Mouse (Mus musculus) kidney, adult 2 months (tissue): ENCODE results near the gene Mapk7.

Experiments used
- CTCF ChIP-seq: fragments of 200-500 bp; conservative IDR thresholded peaks from 2 replicates; pipeline ENCODE4 v1.5.1; 2011; ENCODE audit warnings: low read depth, mild to moderate bottlenecking, control low read depth, low read length, moderate library complexity, mixed read lengths; ENCODE audit not compliant: insufficient read depth, insufficient read length
- POLR2A ChIP-seq: fragments of 200-500 bp; IDR thresholded peaks from one replicate; pipeline ENCODE4 v1.6.1; 2011; ENCODE audit warnings: low read depth, low read length, control low read depth

- TF ChIP-seq CTCF (no peak), POLR2A (no peak)
Measured at GRCm38 (mm10) chr11:61478788-61479187, 15.4 kb downstream of the Mapk7 start.
